Comparison of ENCODE assay signal across 9 mouse cellular contexts in genomic region chr11:100282549-100282948, GRCm38 (mm10). TPM values are rescaled to one million over a fixed set of nuclear protein-coding genes. Genes with fewer than 3 reads are reported as not detected.
DNase-seq lines count a peak whose midpoint lies in the region; ATAC-seq and TF ChIP-seq lines count a peak whose summit lies in the region.
"Had no signal": no experiment of that assay in that cellular context is flagged by ENCODE, and none has a peak within 500 bp of the region (broad histone marks: within the 10 kb centered on the region; RNA-seq: fewer than 3 reads in every experiment).

No protein-coding gene starts in this region.

- peak; percentile 77 for ATAC-seq in granulocyte monocyte progenitor cell, adult 5-6 weeks (replicated peaks; ENCODE audit: poor library complexity, severe bottlenecking)

- no peak for TF ChIP-seq POLR2A in cortical plate, adult 2 months (IDR thresholded peaks at IDR 0.05; ENCODE audit: extremely low read depth, insufficient read depth, low read length)
- TF ChIP-seq POLR2A in lung, adult 2 months (IDR thresholded peaks at IDR 0.05; ENCODE audit: borderline replicate concordance, extremely low read depth, low read depth, low read length), result no peak

- H3K4me3 ChIP-seq in cortical plate, adult 2 months (ENCODE audit: insufficient read depth, low read length), result no peak overlapping the region
- no peak overlapping the region for H3K4me3 ChIP-seq in lung, adult 2 months (replicated peaks; ENCODE audit: extremely low read depth, low read depth, low read length)

- WGBS in lung, adult 2 months, result 21% methylated on average over 10 of the region's 10 CpGs

- peak; percentile 77 for DNase-seq in 416B (ENCODE audit: low read depth)
- peak; percentile 47 for DNase-seq in T-cell, adult 2 months (ENCODE audit: low spot score)
- peak; percentile 91 for DNase-seq in kidney, postnatal 10 days
- peak; percentile 86 for DNase-seq in lung, adult 2 months
- DNase-seq in ovary, postnatal 10 days (ENCODE audit: low spot score), result peak; percentile 60
- peak; percentile 74 for DNase-seq in thymus, postnatal 0 days (ENCODE audit: low spot score)

- no peak overlapping the region for H3K27ac ChIP-seq in cortical plate, adult 2 months (ENCODE audit: insufficient read depth, low read length)

- TF ChIP-seq CTCF in cortical plate, adult 2 months (IDR thresholded peaks at IDR 0.05; ENCODE audit: extremely low read depth, insufficient read depth, low read length), result peak; percentile 62
- peak; percentile 79 for TF ChIP-seq CTCF in lung, adult 2 months (IDR thresholded peaks at IDR 0.05; ENCODE audit: insufficient read depth, low read length)

- H3K4me1 ChIP-seq in cortical plate, adult 2 months (ENCODE audit: control insufficient read depth, insufficient read depth, low read length), result no peaks in the 10 kb centered on the region
- H3K4me1 ChIP-seq in lung, adult 2 months (ENCODE audit: control insufficient read depth, insufficient read depth, low read length), result peaks cover 7% of the 10 kb centered on the region

RNA-seq across cellular contexts. Expression of gene Krt42, which starts 12.9 kb away (rescaled TPM):
- polyA plus RNA-seq in cortical plate, adult 2 months (2012; rRNA removed), result not detected in 2 replicates
- total RNA-seq in granulocyte monocyte progenitor cell, adult 5-6 weeks (2014; fragmentation: Nextera tagmentation), result not detected in 2 replicates
- not detected in 2 replicates for total RNA-seq in granulocyte monocyte progenitor cell, adult 5-6 weeks (2017)
- not detected in 2 replicates for polyA plus RNA-seq in lung, adult 2 months (2012; rRNA removed)
- 0.35 and 0.46 TPM in 2 replicates for polyA plus RNA-seq in thymus, postnatal 0 days (2015; fragmentation: Nextera tagmentation; extraction: Ambion mirVana)
- polyA plus RNA-seq: stomach, embryonic 16.5 days had no signal

RNA-seq across cellular contexts. Expression of gene Krt17, which starts 21.7 kb away (rescaled TPM):
- polyA plus RNA-seq in cortical plate, adult 2 months (2012; rRNA removed), result 0.13 and 0.15 TPM in 2 replicates
- not detected in 2 replicates for total RNA-seq in granulocyte monocyte progenitor cell, adult 5-6 weeks (2014; fragmentation: Nextera tagmentation)
- total RNA-seq in granulocyte monocyte progenitor cell, adult 5-6 weeks (2017), result not detected in 2 replicates
- 0.38 and 0.65 TPM in 2 replicates for polyA plus RNA-seq in lung, adult 2 months (2012; rRNA removed)
- 436 and 450 TPM in 2 replicates for polyA plus RNA-seq in thymus, postnatal 0 days (2015; fragmentation: Nextera tagmentation; extraction: Ambion mirVana)

RNA-seq across cellular contexts. Expression of gene Krt16, which starts 33.8 kb away (rescaled TPM):
- polyA plus RNA-seq in cortical plate, adult 2 months (2012; rRNA removed), result not detected in 2 replicates
- total RNA-seq in granulocyte monocyte progenitor cell, adult 5-6 weeks (2014; fragmentation: Nextera tagmentation), result not detected in 2 replicates
- not detected in 2 replicates for total RNA-seq in granulocyte monocyte progenitor cell, adult 5-6 weeks (2017)
- polyA plus RNA-seq in lung, adult 2 months (2012; rRNA removed), result 0.58 TPM in 1 of 2 replicates, not detected in the other
- 2.5 and 2.7 TPM in 2 replicates for polyA plus RNA-seq in thymus, postnatal 0 days (2015; fragmentation: Nextera tagmentation; extraction: Ambion mirVana)

RNA-seq across cellular contexts. Expression of gene Eif1, which starts 37.1 kb away (rescaled TPM):
- polyA plus RNA-seq in cortical plate, adult 2 months (2012; rRNA removed), result 534 and 549 TPM in 2 replicates
- total RNA-seq in granulocyte monocyte progenitor cell, adult 5-6 weeks (2014; fragmentation: Nextera tagmentation), result 716 and 727 TPM in 2 replicates
- 109 and 139 TPM in 2 replicates for total RNA-seq in granulocyte monocyte progenitor cell, adult 5-6 weeks (2017)
- polyA plus RNA-seq in lung, adult 2 months (2012; rRNA removed), result 125 and 131 TPM in 2 replicates
- 2,060 and 2,248 TPM in 2 replicates for polyA plus RNA-seq in thymus, postnatal 0 days (2015; fragmentation: Nextera tagmentation; extraction: Ambion mirVana)

RNA-seq across cellular contexts. Expression of gene Gast, which starts 51.7 kb away (rescaled TPM):
- 0.33 TPM in 1 of 2 replicates, not detected in the other for polyA plus RNA-seq in cortical plate, adult 2 months (2012; rRNA removed)
- total RNA-seq in granulocyte monocyte progenitor cell, adult 5-6 weeks (2014; fragmentation: Nextera tagmentation), result not detected in 2 replicates
- not detected in 2 replicates for total RNA-seq in granulocyte monocyte progenitor cell, adult 5-6 weeks (2017)
- polyA plus RNA-seq in lung, adult 2 months (2012; rRNA removed), result not detected in 2 replicates
- 1.9 and 2.1 TPM in 2 replicates for polyA plus RNA-seq in thymus, postnatal 0 days (2015; fragmentation: Nextera tagmentation; extraction: Ambion mirVana)

Comparison
In these comparisons a context has a peak if more than half of its experiments do, and no peak if none do; other contexts are left out.
1. RNA of gene Krt17, which starts 21.7 kb away (polyA plus RNA-seq): 436 to 450 TPM in thymus, postnatal 0 days; 0.38 to 0.65 TPM in lung, adult 2 months and 0.13 to 0.15 TPM in cortical plate, adult 2 months; every median in the first group is over 100 times any median in the second.
2. Peak in every context shown above with its lines, with median percentiles within 50 percentile points of each other: DNase-seq.